Mouse (Mus musculus) cerebellum, adult 2 months (tissue): ENCODE measurements around the gene Hus1.

Experiments
- CTCF ChIP-seq: fragments of 200-500 bp; IDR thresholded peaks from 2 replicates; pipeline ENCODE4 v1.5.1; 2011; ENCODE audit warnings: low read depth, mild to moderate bottlenecking, control low read depth, low read length, moderate library complexity, borderline replicate concordance; ENCODE audit not compliant: insufficient read depth
- POLR2A ChIP-seq: fragments of 200-500 bp; IDR thresholded peaks from 2 replicates; pipeline ENCODE4 v1.6.1; 2011; ENCODE audit warnings: low read length, control low read depth, borderline replicate concordance; ENCODE audit not compliant: insufficient read depth

DNA sequence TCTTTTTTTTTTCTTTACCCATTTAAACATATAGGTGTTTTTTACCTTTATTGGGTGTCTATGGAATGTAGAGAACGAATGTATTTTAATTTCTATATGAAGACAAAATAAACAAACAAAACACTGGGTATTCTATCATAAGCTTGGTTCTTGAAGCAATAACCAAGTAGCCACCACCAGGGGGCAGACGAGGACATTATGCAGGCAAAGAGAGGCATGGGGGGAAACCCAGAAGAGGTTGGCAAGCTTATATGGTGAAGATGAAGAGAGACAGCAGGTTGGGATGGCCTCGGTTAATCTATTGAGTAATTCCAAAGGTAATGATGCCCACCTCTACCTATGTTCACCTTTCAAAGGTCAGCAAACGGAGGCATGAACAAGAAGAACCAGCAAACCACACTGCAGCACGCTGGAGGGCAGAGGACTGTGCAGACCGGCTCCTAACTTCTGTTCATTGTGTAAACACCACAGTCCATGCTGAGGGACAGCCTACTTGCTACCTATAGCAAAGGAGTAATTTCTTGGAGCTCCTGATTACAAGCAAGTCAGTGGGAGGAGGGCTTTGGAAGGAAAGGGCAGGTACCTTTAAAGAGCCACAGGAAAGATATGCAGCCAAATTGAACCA, 27.6 kb downstream of the Hus1 start:
- TF ChIP-seq POLR2A = no peak
- TF ChIP-seq CTCF = peak; percentile 66; the same call in 1 of the 2 replicates
